In genomic region chr13:37854031-37854431, GRCm38 (mm10) we compare ENCODE assay signal across 7 mouse cellular contexts.
DNase-seq lines count a peak whose midpoint lies in the region; ATAC-seq and TF ChIP-seq lines count a peak whose summit lies in the region.

No protein-coding gene starts in this region.

- H3K4me3 ChIP-seq in ES-Bruce4 (ENCODE audit: low read depth, low read length), result peak overlapping the region; percentile 62
- no peak overlapping the region for H3K4me3 ChIP-seq in forebrain, embryonic 13.5 days
- peak overlapping the region; percentile 46 for H3K4me3 ChIP-seq in hindbrain, embryonic 10.5 days
- peak overlapping the region; percentile 28 for H3K4me3 ChIP-seq in limb, embryonic 14.5 days (replicated peaks; ENCODE audit: low read length)
- H3K4me3 ChIP-seq in midbrain, embryonic 14.5 days (replicated peaks; ENCODE audit: low read depth, low read length), result no peak overlapping the region
- H3K4me3 ChIP-seq in stomach, embryonic 15.5 days (replicated peaks), result 0 out of 2 replicates have a peak overlapping the region, but pooled peaks have one; percentile 19

- no peaks in the 10 kb centered on the region for H3K27me3 ChIP-seq in ES-Bruce4 (ENCODE audit: control insufficient read depth, insufficient read depth, low read length, poor library complexity, severe bottlenecking)
- H3K27me3 ChIP-seq in forebrain, embryonic 13.5 days, result peaks cover 11% of the 10 kb centered on the region; the same call in 1 of the 2 replicates
- 0 out of 2 replicates have a peak, but pooled peaks cover 4% of the 10 kb centered on the region for H3K27me3 ChIP-seq in hindbrain, embryonic 10.5 days (ENCODE audit: insufficient read depth, poor library complexity, severe bottlenecking)
- H3K27me3 ChIP-seq in limb, embryonic 14.5 days (ENCODE audit: control insufficient read depth, insufficient read depth, low read length), result no peaks in the 10 kb centered on the region
- H3K27me3 ChIP-seq in midbrain, embryonic 14.5 days (ENCODE audit: control insufficient read depth, insufficient read depth, low read length), result no peaks in the 10 kb centered on the region; the same call in 1 of the 2 replicates
- H3K27me3 ChIP-seq in stomach, embryonic 15.5 days (replicated peaks), result no peaks in the 10 kb centered on the region

- peak; percentile 46 for DNase-seq in adipocyte (ENCODE audit: low spot score)
- peak; percentile 53 for DNase-seq in hindbrain, embryonic 10.5 days (ENCODE audit: low spot score)
- peak; percentile 59 for DNase-seq in limb, embryonic 14.5 days (ENCODE audit: low spot score)
- peak; percentile 37 for DNase-seq in midbrain, embryonic 14.5 days

- no peak for TF ChIP-seq CTCF in ES-Bruce4 (IDR thresholded peaks at IDR 0.05; ENCODE audit: low read depth, low read length)

- H3K9ac ChIP-seq in ES-Bruce4 (ENCODE audit: low read depth, poor library complexity, severe bottlenecking), result peak overlapping the region; percentile 54
- 0 out of 2 replicates have a peak overlapping the region, but pooled peaks have one; percentile 16 for H3K9ac ChIP-seq in forebrain, embryonic 13.5 days
- peak overlapping the region; percentile 52 for H3K9ac ChIP-seq in limb, embryonic 14.5 days (ENCODE audit: low read depth, low read length, severe bottlenecking)
- H3K9ac ChIP-seq in midbrain, embryonic 14.5 days (replicated peaks; ENCODE audit: low read length), result no peak overlapping the region
- H3K9ac ChIP-seq in stomach, embryonic 15.5 days, result no peak overlapping the region

- no peaks in the 10 kb centered on the region for H3K9me3 ChIP-seq in ES-Bruce4 (replicated peaks; ENCODE audit: control insufficient read depth, insufficient read depth, low read length, poor library complexity, severe bottlenecking)
- H3K9me3 ChIP-seq in forebrain, embryonic 13.5 days (replicated peaks), result no peaks in the 10 kb centered on the region
- no peaks in the 10 kb centered on the region for H3K9me3 ChIP-seq in hindbrain, embryonic 10.5 days
- H3K9me3 ChIP-seq in limb, embryonic 14.5 days (ENCODE audit: control insufficient read depth, low read length), result no peaks in the 10 kb centered on the region
- no peaks in the 10 kb centered on the region for H3K9me3 ChIP-seq in midbrain, embryonic 14.5 days (ENCODE audit: control insufficient read depth, low read length)
- H3K9me3 ChIP-seq in stomach, embryonic 15.5 days, result no peaks in the 10 kb centered on the region

- peak; percentile 91 for TF ChIP-seq EP300 in ES-Bruce4 (IDR thresholded peaks at IDR 0.05; ENCODE audit: insufficient read depth, low read depth, low read length)

- no peak for ATAC-seq in forebrain, embryonic 13.5 days
- no peak for ATAC-seq in limb, embryonic 14.5 days (ENCODE audit: low FRiP score, low read depth)
- no peak for ATAC-seq in midbrain, embryonic 14.5 days (ENCODE audit: low FRiP score, low TSS enrichment)
- ATAC-seq in stomach, embryonic 15.5 days (ENCODE audit: insufficient read depth, low FRiP score, low read depth), result peak; percentile 44; the same call in 1 of the 2 replicates

- TF ChIP-seq POLR2A in ES-Bruce4 (IDR thresholded peaks at IDR 0.05; ENCODE audit: insufficient read depth, low read length), result no peak
- TF ChIP-seq POLR2A in limb, embryonic 14.5 days (IDR thresholded peaks at IDR 0.05; ENCODE audit: borderline replicate concordance, extremely low read depth, insufficient read depth, insufficient read length), result no peak

- no peaks in the 10 kb centered on the region for H3K36me3 ChIP-seq in ES-Bruce4 (ENCODE audit: control insufficient read depth, insufficient read depth, low read length, poor library complexity, severe bottlenecking)
- no peaks in the 10 kb centered on the region for H3K36me3 ChIP-seq in forebrain, embryonic 13.5 days (ENCODE audit: poor library complexity, severe bottlenecking)
- no peaks in the 10 kb centered on the region for H3K36me3 ChIP-seq in hindbrain, embryonic 10.5 days
- no peaks in the 10 kb centered on the region for H3K36me3 ChIP-seq in limb, embryonic 14.5 days (ENCODE audit: control insufficient read depth, insufficient read depth, low read length)
- H3K36me3 ChIP-seq in midbrain, embryonic 14.5 days (ENCODE audit: control insufficient read depth, insufficient read depth, low read length), result no peaks in the 10 kb centered on the region
- no peaks in the 10 kb centered on the region for H3K36me3 ChIP-seq in stomach, embryonic 15.5 days

- H3K4me1 ChIP-seq in ES-Bruce4 (ENCODE audit: control insufficient read depth, insufficient read depth, low read length), result peaks cover 5% of the 10 kb centered on the region
- H3K4me1 ChIP-seq in forebrain, embryonic 13.5 days, result peaks cover 25% of the 10 kb centered on the region
- peaks cover 45% of the 10 kb centered on the region for H3K4me1 ChIP-seq in hindbrain, embryonic 10.5 days (replicated peaks)
- H3K4me1 ChIP-seq in limb, embryonic 14.5 days (ENCODE audit: control insufficient read depth, insufficient read depth, low read length), result peaks cover 31% of the 10 kb centered on the region
- H3K4me1 ChIP-seq in midbrain, embryonic 14.5 days (ENCODE audit: control insufficient read depth, insufficient read depth, low read length), result 0 out of 2 replicates have a peak, but pooled peaks cover 12% of the 10 kb centered on the region
- peaks cover 33% of the 10 kb centered on the region for H3K4me1 ChIP-seq in stomach, embryonic 15.5 days

- 4% methylated on average over 14 of the region's 14 CpGs for WGBS in forebrain, embryonic 13.5 days
- 2% methylated on average over 14 of the region's 14 CpGs for WGBS in hindbrain, embryonic 10.5 days
- WGBS in limb, embryonic 14.5 days, result 2% methylated on average over 14 of the region's 14 CpGs
- WGBS in midbrain, embryonic 14.5 days, result 4% methylated on average over 14 of the region's 14 CpGs
- 4% methylated on average over 14 of the region's 14 CpGs for WGBS in stomach, embryonic 15.5 days

- peak overlapping the region; percentile 43 for H3K4me2 ChIP-seq in forebrain, embryonic 13.5 days
- H3K4me2 ChIP-seq in limb, embryonic 14.5 days (replicated peaks; ENCODE audit: low read depth, low read length, severe bottlenecking), result peak overlapping the region; percentile 63
- H3K4me2 ChIP-seq in midbrain, embryonic 14.5 days (ENCODE audit: low read length), result peak overlapping the region; percentile 40
- H3K4me2 ChIP-seq in stomach, embryonic 15.5 days, result peak overlapping the region; percentile 49

- H3K27ac ChIP-seq in ES-Bruce4 (ENCODE audit: insufficient read depth, low read length), result peak overlapping the region; percentile 90
- H3K27ac ChIP-seq in forebrain, embryonic 13.5 days, result no peak overlapping the region
- peak overlapping the region; percentile 82 for H3K27ac ChIP-seq in hindbrain, embryonic 10.5 days
- peak overlapping the region; percentile 58 for H3K27ac ChIP-seq in limb, embryonic 14.5 days (replicated peaks; ENCODE audit: low read depth, low read length)
- no peak overlapping the region for H3K27ac ChIP-seq in midbrain, embryonic 14.5 days (replicated peaks; ENCODE audit: low read depth, low read length)
- peak overlapping the region; percentile 87 for H3K27ac ChIP-seq in stomach, embryonic 15.5 days

Comparison
In these comparisons a context has a peak if more than half of its experiments do, and no peak if none do; other contexts are left out.
1. H3K27ac ChIP-seq: peak in ES-Bruce4 (single experiment), hindbrain, embryonic 10.5 days (single experiment), limb, embryonic 14.5 days (single experiment) and stomach, embryonic 15.5 days (single experiment); none in forebrain, embryonic 13.5 days (single experiment) and midbrain, embryonic 14.5 days (single experiment).
2. H3K4me3 ChIP-seq: peak in ES-Bruce4 (single experiment), hindbrain, embryonic 10.5 days (single experiment), limb, embryonic 14.5 days (single experiment) and stomach, embryonic 15.5 days (single experiment); none in forebrain, embryonic 13.5 days (single experiment) and midbrain, embryonic 14.5 days (single experiment).
3. H3K9ac ChIP-seq: peak in ES-Bruce4 (single experiment), forebrain, embryonic 13.5 days (single experiment) and limb, embryonic 14.5 days (single experiment); none in midbrain, embryonic 14.5 days (single experiment) and stomach, embryonic 15.5 days (single experiment).
4. Peak in every context shown above with its lines, with median percentiles within 50 percentile points of each other: DNase-seq and H3K4me2 ChIP-seq.